Mouse (Mus musculus) CH12.LX (cell line): ENCODE results near the gene Fdx1l. TPM values are rescaled to one million over a fixed set of nuclear protein-coding genes. Genes with fewer than 3 reads are reported as not detected.

Experiments used
- DNase-seq: peaks from one replicate; pipeline ENCODE4 v3.0.0-alpha.2; 2013; ENCODE audit errors: extremely low read depth
- H3K27ac ChIP-seq: 2 replicates; pipeline ENCODE4 v1.5.1; 2012; ENCODE audit warnings: low read depth, mild to moderate bottlenecking, control low read depth, moderate library complexity; ENCODE audit not compliant: insufficient read depth
- H3K27me3 ChIP-seq: replicated peaks from 2 replicates; pipeline ENCODE3; 2012; ENCODE audit warnings: inconsistent platforms
- H3K36me3 ChIP-seq, 2 experiments: replicated peaks in 1 of 2; 2 replicates each; pipeline versions ENCODE3 to v1.6.1; 2012; ENCODE audit warnings: inconsistent platforms in 1 of 2, low read length in 1 of 2, mild to moderate bottlenecking in 1 of 2, mixed read lengths in 1 of 2, moderate library complexity in 1 of 2; ENCODE audit not compliant: control insufficient read depth in 1 of 2, insufficient read depth in 1 of 2
- H3K4me1 ChIP-seq, 2 experiments: 2 replicates each; pipeline ENCODE4 v1.6.1; 2012; ENCODE audit warnings: inconsistent platforms in 1 of 2, moderate library complexity in 1 of 2; ENCODE audit not compliant: insufficient read depth in 2 of 2, control insufficient read depth in 1 of 2
- H3K4me2 ChIP-seq: 2 replicates; pipeline ENCODE4 v1.6.1; 2012; ENCODE audit warnings: low read depth, mild to moderate bottlenecking, control low read depth; ENCODE audit not compliant: poor library complexity, insufficient read depth, severe bottlenecking
- H3K4me3 ChIP-seq, 3 experiments: fragments of 150-350 bp in 1 of 3; sonication (generic) in 1 of 3; replicated peaks in 1 of 3; 2 replicates each; pipeline versions ENCODE3 to v1.5.1; 2011 to 2012; ENCODE audit warnings: low read depth in 2 of 3, low read length in 2 of 3, mild to moderate bottlenecking in 2 of 3, moderate library complexity in 2 of 3, control low read depth in 1 of 3, improper control_type of control experiment in 1 of 3, inconsistent platforms in 1 of 3, mixed read lengths in 1 of 3; ENCODE audit not compliant: poor library complexity in 1 of 3
- H3K79me2 ChIP-seq: replicated peaks from 2 replicates; pipeline ENCODE4 v1.6.1; 2012; ENCODE audit warnings: mild to moderate bottlenecking, moderate library complexity; ENCODE audit not compliant: control insufficient read depth, poor library complexity, insufficient read depth, severe bottlenecking; ENCODE audit errors: extremely low read depth
- H3K9ac ChIP-seq: 2 replicates; pipeline ENCODE4 v1.6.1; 2012; ENCODE audit warnings: low read depth, mild to moderate bottlenecking, control low read depth, moderate library complexity; ENCODE audit not compliant: insufficient read depth
- H3K9me3 ChIP-seq: replicated peaks from 2 replicates; pipeline ENCODE3; 2012; ENCODE audit warnings: low read length, inconsistent platforms, mixed read lengths
- BHLHE40 ChIP-seq: IDR thresholded peaks from 2 replicates; pipeline ENCODE4 v1.6.1; 2011; ENCODE audit warnings: mild to moderate bottlenecking, low read depth, low read length, improper control_type of control experiment
- CHD1 ChIP-seq: IDR thresholded peaks from 2 replicates; pipeline ENCODE4 v1.6.1; 2012; ENCODE audit warnings: low read depth, low read length, improper control_type of control experiment, inconsistent platforms
- CHD2 ChIP-seq: IDR thresholded peaks from 2 replicates; pipeline ENCODE4 v1.6.1; 2011; ENCODE audit warnings: low read length, improper control_type of control experiment
- CTCF ChIP-seq, 2 experiments: IDR thresholded peaks in 1 of 2; conservative IDR thresholded peaks in 1 of 2; 2 replicates each; pipeline ENCODE4 v1.5.1; 2011 to 2012; ENCODE audit warnings: low read depth in 2 of 2, low read length in 2 of 2, improper control_type of control experiment in 1 of 2, inconsistent platforms in 1 of 2, mild to moderate bottlenecking in 1 of 2, moderate library complexity in 1 of 2
- E2F4 ChIP-seq: IDR thresholded peaks from 2 replicates; pipeline ENCODE4 v1.6.1; 2011; ENCODE audit warnings: low read depth, low read length, improper control_type of control experiment; ENCODE audit not compliant: insufficient replicate concordance
- ELF1 ChIP-seq: IDR thresholded peaks from 2 replicates; pipeline ENCODE4 v1.6.1; 2014; ENCODE audit warnings: low read depth, mild to moderate bottlenecking, inconsistent platforms, low read length, improper control_type of control experiment
- EP300 ChIP-seq: IDR thresholded peaks from 2 replicates; pipeline ENCODE4 v1.6.1; 2011; ENCODE audit warnings: low read length, improper control_type of control experiment
- ETS1 ChIP-seq: conservative IDR thresholded peaks from 2 replicates; pipeline ENCODE4 v1.6.1; 2012; ENCODE audit warnings: low read depth, mild to moderate bottlenecking, inconsistent platforms, low read length, improper control_type of control experiment, moderate library complexity
- GABPA ChIP-seq: IDR thresholded peaks from 2 replicates; pipeline ENCODE4 v1.6.1; 2012; ENCODE audit warnings: low read depth, low read length, improper control_type of control experiment, inconsistent platforms; ENCODE audit not compliant: insufficient replicate concordance
- HCFC1 ChIP-seq: IDR thresholded peaks from 2 replicates; pipeline ENCODE4 v1.6.1; 2012; ENCODE audit warnings: low read depth, mild to moderate bottlenecking, inconsistent platforms, low read length, improper control_type of control experiment
- IRF4 ChIP-seq: IDR thresholded peaks from 2 replicates; pipeline ENCODE4 v1.6.1; 2014; ENCODE audit warnings: low read depth, mild to moderate bottlenecking, inconsistent platforms, low read length, improper control_type of control experiment
- JUN ChIP-seq: IDR thresholded peaks from 2 replicates; pipeline ENCODE4 v1.6.1; 2011; ENCODE audit warnings: low read depth, mild to moderate bottlenecking, low read length, improper control_type of control experiment, moderate library complexity; ENCODE audit not compliant: insufficient read depth
- JUND ChIP-seq: conservative IDR thresholded peaks from 2 replicates; pipeline ENCODE4 v1.6.1; 2011; ENCODE audit warnings: low read depth, low read length, improper control_type of control experiment
- KAT2A ChIP-seq: IDR thresholded peaks from 2 replicates; pipeline ENCODE4 v1.6.1; 2012; ENCODE audit warnings: low read length, improper control_type of control experiment, inconsistent platforms; ENCODE audit not compliant: insufficient replicate concordance
- MAFK ChIP-seq: IDR thresholded peaks from 2 replicates; pipeline ENCODE4 v1.6.1; 2011; ENCODE audit warnings: low read length, improper control_type of control experiment; ENCODE audit not compliant: insufficient replicate concordance
- MAX ChIP-seq: IDR thresholded peaks from 2 replicates; pipeline ENCODE4 v1.6.1; 2011; ENCODE audit warnings: low read length, improper control_type of control experiment
- MAZ ChIP-seq: IDR thresholded peaks from 2 replicates; pipeline ENCODE4 v1.6.1; 2012; ENCODE audit warnings: low read depth, mild to moderate bottlenecking, inconsistent platforms, low read length, improper control_type of control experiment, moderate library complexity
- MEF2A ChIP-seq: IDR thresholded peaks from 2 replicates; pipeline ENCODE4 v1.6.1; 2014; ENCODE audit warnings: low read depth, mild to moderate bottlenecking, inconsistent platforms, low read length, improper control_type of control experiment, borderline replicate concordance
- MXI1 ChIP-seq: IDR thresholded peaks from 2 replicates; pipeline ENCODE4 v1.6.1; 2011; ENCODE audit warnings: mild to moderate bottlenecking, low read depth, low read length, improper control_type of control experiment
- MYC ChIP-seq: IDR thresholded peaks from 2 replicates; pipeline ENCODE4 v1.6.1; 2011; ENCODE audit warnings: low read depth, mild to moderate bottlenecking, improper control_type of control experiment, low read length
- NELFE ChIP-seq: IDR thresholded peaks from 2 replicates; pipeline ENCODE4 v1.6.1; 2011; ENCODE audit warnings: low read depth, low read length, improper control_type of control experiment
- NRF1 ChIP-seq: IDR thresholded peaks from 2 replicates; pipeline ENCODE4 v1.6.1; 2014; ENCODE audit warnings: low read depth, mild to moderate bottlenecking, inconsistent platforms, low read length, improper control_type of control experiment, moderate library complexity
- PAX5 ChIP-seq: IDR thresholded peaks from 2 replicates; pipeline ENCODE4 v1.6.1; 2012; ENCODE audit warnings: low read length, inconsistent platforms, mixed read lengths
- POLR2A ChIP-seq: IDR thresholded peaks from 2 replicates; pipeline ENCODE4 v1.6.1; 2011; ENCODE audit warnings: low read depth, mild to moderate bottlenecking, improper control_type of control experiment, low read length
- POLR2AphosphoS2 ChIP-seq: IDR thresholded peaks from 2 replicates; pipeline ENCODE4 v1.6.1; 2011; ENCODE audit warnings: low read depth, low read length, improper control_type of control experiment
- RAD21 ChIP-seq: IDR thresholded peaks from 2 replicates; pipeline ENCODE4 v1.6.1; 2011; ENCODE audit warnings: low read depth, mild to moderate bottlenecking, low read length, improper control_type of control experiment, moderate library complexity
- RCOR1 ChIP-seq: conservative IDR thresholded peaks from 2 replicates; pipeline ENCODE4 v1.6.1; 2012; ENCODE audit warnings: low read depth, mild to moderate bottlenecking, inconsistent platforms, low read length, improper control_type of control experiment
- SIN3A ChIP-seq: IDR thresholded peaks from 2 replicates; pipeline ENCODE4 v1.6.1; 2012; ENCODE audit warnings: low read length, improper control_type of control experiment, inconsistent platforms
- SMC3 ChIP-seq: IDR thresholded peaks from 2 replicates; pipeline ENCODE4 v1.6.1; 2011; ENCODE audit warnings: low read depth, low read length, improper control_type of control experiment
- TBP ChIP-seq: conservative IDR thresholded peaks from 2 replicates; pipeline ENCODE4 v1.6.1; 2011; ENCODE audit warnings: low read depth, low read length, improper control_type of control experiment
- TCF12 ChIP-seq: IDR thresholded peaks from 2 replicates; pipeline ENCODE4 v1.6.1; 2014; ENCODE audit warnings: low read depth, mild to moderate bottlenecking, inconsistent platforms, low read length, improper control_type of control experiment
- UBTF ChIP-seq: IDR thresholded peaks from 2 replicates; pipeline ENCODE4 v1.6.1; 2012; ENCODE audit warnings: low read depth, mild to moderate bottlenecking, inconsistent platforms, low read length, improper control_type of control experiment, moderate library complexity
- USF1 ChIP-seq: IDR thresholded peaks from 2 replicates; pipeline ENCODE4 v1.6.1; 2014; ENCODE audit warnings: low read depth, mild to moderate bottlenecking, inconsistent platforms, low read length, improper control_type of control experiment
- USF2 ChIP-seq: conservative IDR thresholded peaks from 2 replicates; pipeline ENCODE4 v1.6.1; 2011; ENCODE audit warnings: low read depth, low read length, improper control_type of control experiment
- ZC3H11A ChIP-seq: IDR thresholded peaks from 2 replicates; pipeline ENCODE4 v1.6.1; 2012; ENCODE audit warnings: low read depth, mild to moderate bottlenecking, inconsistent platforms, low read length, improper control_type of control experiment
- ZKSCAN1 ChIP-seq: IDR thresholded peaks from 2 replicates; pipeline ENCODE4 v1.6.1; 2012; ENCODE audit warnings: low read depth, inconsistent platforms, low read length, improper control_type of control experiment, borderline replicate concordance
- ZMIZ1 ChIP-seq: IDR thresholded peaks from 2 replicates; pipeline ENCODE4 v1.6.1; 2012; ENCODE audit warnings: low read depth, mild to moderate bottlenecking, inconsistent platforms, low read length, improper control_type of control experiment
- ZNF384 ChIP-seq: IDR thresholded peaks from 2 replicates; pipeline ENCODE4 v1.6.1; 2012; ENCODE audit warnings: low read depth, low read length, improper control_type of control experiment, inconsistent platforms
- dilution Hi-C: fragments of 300-500 bp; cut with MboI; formaldehyde crosslinking; loops from 2 replicates; pipeline ENCODE4 v1.14.3; 2020; ENCODE audit warnings: low sequenced_read_pairs; ENCODE audit not compliant: extremely low pct_unique_long_range_greater_than_20kb, extremely low pct_ligation_motif_present
- in situ Hi-C: fragments of 300-500 bp; cut with MboI; formaldehyde crosslinking; loops from 3 replicates; pipeline ENCODE4 v1.14.3; 2019; ENCODE audit warnings: low sequenced_read_pairs, low pct_ligation_motif_present, low pct_unique_long_range_greater_than_20kb, mixed read lengths
- polyA plus RNA-seq: library from polyadenylated mRNA; unstranded; fragments of >175 nt; gene quantifications from 2 replicates; pipeline ENCODE4 v1.2.1, GENCODE M21; 2012; ENCODE audit warnings: low read depth; ENCODE audit not compliant: insufficient read length
- total RNA-seq, 2 experiments: library from RNA; depleted of rRNA; stranded (reverse); fragments of 300-350 nt in 1 of 2; fragments of >200 nt in 1 of 2; gene quantifications; 2 replicates each; pipeline ENCODE4 v1.2.3; 2012 to 2014

The Fdx1l gene
- total and polyA plus RNA-seq, 3 experiments: 70.8 to 105 (median 79.7) TPM

DNA sequence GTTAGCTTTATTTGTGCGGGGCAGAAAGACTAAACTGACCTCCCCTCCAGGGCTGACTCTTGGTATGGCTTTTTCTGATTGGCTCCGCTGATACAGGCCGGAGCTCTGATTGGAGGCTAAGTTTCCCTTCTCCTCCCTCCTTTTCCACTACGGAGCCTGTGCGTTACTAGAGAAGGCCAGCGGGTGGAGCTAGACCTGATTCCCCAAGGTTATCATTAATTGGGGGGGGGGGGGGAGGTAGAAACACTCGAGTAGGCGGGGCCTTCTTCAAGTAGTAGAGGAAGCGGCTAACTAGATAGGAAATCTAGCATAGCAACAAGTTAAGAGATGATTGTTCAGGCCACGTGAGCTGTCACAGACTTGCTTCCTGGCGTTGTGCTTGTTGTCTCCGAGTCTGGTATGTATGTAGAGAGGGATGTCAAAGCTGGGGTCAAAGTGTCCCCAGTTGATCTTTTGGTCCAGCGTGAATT lies 42.6 kb downstream of the Fdx1l start:
- peak overlapping the region; percentile 92 for H3K27ac ChIP-seq
- peak overlapping the region; percentile 87 for H3K4me2 ChIP-seq
- peak; percentile 98 for DNase-seq
- H3K27me3 ChIP-seq: no peaks in the 10 kb centered on the region
- dilution Hi-C loops (no loop called here), in situ Hi-C loops (loop anchor here (5.0 kb wide), 1 partner anchor 96 kb away; no protein-coding TSS in a partner anchor)
- H3K79me2 ChIP-seq: peaks cover 3% of the 10 kb centered on the region; the same call in 1 of the 2 replicates
- no peaks in the 10 kb centered on the region for H3K9me3 ChIP-seq
- H3K9ac ChIP-seq: peak overlapping the region; percentile 46
- no peak for TF ChIP-seq JUND
- no peak for TF ChIP-seq EP300
- TF ChIP-seq HCFC1: no peak
- TF ChIP-seq SMC3: peak; percentile 62
- TF ChIP-seq IRF4: peak; percentile 62
- 0 out of 2 replicates have a peak, but pooled peaks have one; percentile 7 for TF ChIP-seq USF2
- peak; percentile 19 for TF ChIP-seq RAD21
- TF ChIP-seq UBTF: no peak
- no peak for TF ChIP-seq PAX5
- TF ChIP-seq NELFE: no peak
- no peak for TF ChIP-seq ETS1
- TF ChIP-seq MEF2A: no peak
- TF ChIP-seq MAX: peak; percentile 85; the same call in 1 of the 2 replicates
- no peak for TF ChIP-seq ZKSCAN1
- TF ChIP-seq CHD2: peak; percentile 82
- TF ChIP-seq MAZ: peak; percentile 99
- TF ChIP-seq SIN3A: peak; percentile 91
- no peak for TF ChIP-seq E2F4
- TF ChIP-seq POLR2A: 0 out of 2 replicates have a peak, but pooled peaks have one; percentile 13
- TF ChIP-seq GABPA: no peak
- TF ChIP-seq NRF1: no peak
- TF ChIP-seq CTCF (conservative IDR thresholded peaks at IDR 0.05 in 1 of 2, IDR thresholded peaks at IDR 0.05 in 1 of 2; ENCODE audit: low read depth in 2 of 2, low read length in 2 of 2): peak; percentile 29 to 79; a peak in 2 of 4 replicates
- TF ChIP-seq KAT2A: no peak
- no peak; the same call in 1 of the 2 replicates for TF ChIP-seq MXI1
- TF ChIP-seq USF1: peak; percentile 42
- no peak for TF ChIP-seq BHLHE40
- TF ChIP-seq TBP: no peak
- no peak for TF ChIP-seq MYC
- TF ChIP-seq ELF1: peak; percentile 45; the same call in 1 of the 2 replicates
- TF ChIP-seq JUN: no peak
- TF ChIP-seq POLR2AphosphoS2: no peak
- no peak for TF ChIP-seq ZC3H11A
- TF ChIP-seq TCF12: no peak; the same call in none of the 2 replicates
- no peak for TF ChIP-seq ZNF384
- no peak; the same call in 1 of the 2 replicates for TF ChIP-seq CHD1
- peak; percentile 51; the same call in 1 of the 2 replicates for TF ChIP-seq RCOR1
- TF ChIP-seq MAFK: no peak
- TF ChIP-seq ZMIZ1: 0 out of 2 replicates have a peak, but pooled peaks have one; percentile 14
- H3K36me3 ChIP-seq: peaks cover 38 to 42% of the 10 kb centered on the region in 2 experiments
- peaks cover 14 to 57% of the 10 kb centered on the region in 2 experiments for H3K4me1 ChIP-seq
- H3K4me3 ChIP-seq: peak overlapping the region; percentile 67 to 76 (median 74)
